27 mouse cellular contexts compared by ENCODE assay signal in genomic region chr2:10256949-10257348, GRCm38 (mm10).
DNase-seq lines count a peak whose midpoint lies in the region; TF ChIP-seq lines count a peak whose summit lies in the region.
"Had no signal": no experiment of that assay in that cellular context is flagged by ENCODE, and none has a peak within 500 bp of the region (broad histone marks: within the 10 kb centered on the region; RNA-seq: fewer than 3 reads in every experiment).

No protein-coding gene starts in this region.

- no peaks in the 10 kb centered on the region for H3K4me1 ChIP-seq in liver, adult 2 months (ENCODE audit: control insufficient read depth, insufficient read depth, low read length)
- H3K4me1 ChIP-seq: embryonic facial prominence, embryonic 15.5 days; forebrain, embryonic 13.5 days; heart, embryonic 10.5 days; heart, embryonic 15.5 days; midbrain, embryonic 15.5 days; stomach, embryonic 15.5 days had no signal

- H3K27me3 ChIP-seq in liver, adult 2 months (ENCODE audit: control insufficient read depth, insufficient read depth, low read length) = no peaks in the 10 kb centered on the region
- H3K27me3 ChIP-seq: forebrain, embryonic 13.5 days; heart, embryonic 15.5 days; midbrain, embryonic 15.5 days; stomach, embryonic 15.5 days had no signal

- DNase-seq in liver, adult 2 months (ENCODE audit: extremely low read depth, low read depth, low spot score) = no peak
- DNase-seq in liver = no peak
- peak; percentile 3 for DNase-seq in thymus, postnatal 0 days (ENCODE audit: low spot score)
- no peak for DNase-seq in thymus, postnatal 25 days
- DNase-seq in R1 (ENCODE audit: low read depth, low spot score) = peak; percentile 46
- no peak for DNase-seq in gastrocnemius, postnatal 36 days
- DNase-seq: adrenal gland, adult 2 months; B cell, adult 2 months; cerebellum, adult 8-10 months; cerebellum, postnatal 25 days; gastrocnemius, postnatal 14 days; heart, adult 11 months; kidney, adult 9 months; kidney, postnatal 36 days; layer of hippocampus, postnatal 36 days; left cerebral cortex, postnatal 4 days; lung, adult 18-20 months; lung, postnatal 14 days; right cerebral cortex, postnatal 25 days; thymus, postnatal 36 days had no signal

- H3K27ac ChIP-seq in liver, adult 2 months (replicated peaks; ENCODE audit: insufficient read depth, low read depth, low read length) = no peak overlapping the region
- H3K27ac ChIP-seq: embryonic facial prominence, embryonic 10.5 days; embryonic facial prominence, embryonic 15.5 days; forebrain, embryonic 13.5 days; heart, embryonic 10.5 days; heart, embryonic 15.5 days; midbrain, embryonic 15.5 days; stomach, embryonic 15.5 days had no signal

- peak; percentile 17; the same call in 1 of the 2 replicates for TF ChIP-seq CTCF in liver, adult 2 months (IDR thresholded peaks at IDR 0.05; ENCODE audit: low read depth, low read length)

- no peak overlapping the region for H3K4me3 ChIP-seq in liver, adult 2 months (ENCODE audit: insufficient read depth, low read depth, low read length)
- H3K4me3 ChIP-seq: embryonic facial prominence, embryonic 10.5 days; embryonic facial prominence, embryonic 15.5 days; forebrain, embryonic 13.5 days; heart, embryonic 10.5 days; heart, embryonic 15.5 days; midbrain, embryonic 15.5 days; stomach, embryonic 15.5 days had no signal

- no peak for TF ChIP-seq POLR2A in liver, adult 2 months (IDR thresholded peaks at IDR 0.05; ENCODE audit: extremely low read depth, insufficient read depth, low read length)

- intact Hi-C loops in gastrocnemius, postnatal 36 days (cut with DNase I) = no loop called here

- WGBS in liver, adult 2 months = 74% methylated on average over 5 of the region's 5 CpGs

- H3K9ac ChIP-seq in liver, adult 2 months (ENCODE audit: low read depth, low read length) = no peak overlapping the region
- H3K9ac ChIP-seq: embryonic facial prominence, embryonic 15.5 days; forebrain, embryonic 13.5 days; heart, embryonic 15.5 days; midbrain, embryonic 15.5 days; stomach, embryonic 15.5 days had no signal

- H3K79me2 ChIP-seq in liver, adult 2 months (ENCODE audit: control insufficient read depth, insufficient read depth, low read length) = no peaks in the 10 kb centered on the region

- no peaks in the 10 kb centered on the region for H3K36me3 ChIP-seq in liver, adult 2 months (ENCODE audit: control insufficient read depth, insufficient read depth, low read length)
- H3K36me3 ChIP-seq: embryonic facial prominence, embryonic 10.5 days; embryonic facial prominence, embryonic 15.5 days; heart, embryonic 10.5 days; heart, embryonic 15.5 days; midbrain, embryonic 15.5 days; stomach, embryonic 15.5 days had no signal

Comparison
In these comparisons a context has a peak if more than half of its experiments do, and no peak if none do; other contexts are left out.
1. DNase-seq: peak in thymus, postnatal 0 days (single experiment) and R1 (single experiment); none in liver, adult 2 months (single experiment), liver (single experiment), thymus, postnatal 25 days (single experiment) and gastrocnemius, postnatal 36 days (0 of 2).